Mouse (Mus musculus) stomach, embryonic 15.5 days (tissue): ENCODE results near the gene Ldb2. TPM values are rescaled to one million over a fixed set of nuclear protein-coding genes. Genes with fewer than 3 reads are reported as not detected.

Experiments
- ATAC-seq: fragments of 200-750 bp; cut with Nextera tagmentation; 2 replicates; pipeline ENCODE4 v1.8.0; 2017; ENCODE audit warnings: low read depth, moderate number of reproducible peaks, moderate TSS enrichment; ENCODE audit not compliant: insufficient read depth, low FRiP score
- H3K27ac ChIP-seq: fragments of 300-500 bp; sonication (generic); 2 replicates; pipeline ENCODE4 v1.5.1; 2015; ENCODE audit warnings: mild to moderate bottlenecking, inconsistent platforms
- H3K27me3 ChIP-seq: fragments of 300-500 bp; sonication (generic); replicated peaks from 2 replicates; pipeline ENCODE4 v1.6.1; 2015; ENCODE audit warnings: inconsistent platforms
- H3K36me3 ChIP-seq: fragments of 300-500 bp; sonication (generic); 2 replicates; pipeline ENCODE4 v1.6.1; 2015; ENCODE audit warnings: inconsistent platforms
- H3K4me1 ChIP-seq: fragments of 300-500 bp; sonication (generic); 2 replicates; pipeline ENCODE4 v1.6.1; 2015; ENCODE audit warnings: inconsistent platforms
- H3K4me2 ChIP-seq: fragments of 300-500 bp; sonication (generic); 2 replicates; pipeline ENCODE4 v1.6.1; 2015; ENCODE audit warnings: mild to moderate bottlenecking, inconsistent platforms
- H3K4me3 ChIP-seq: fragments of 300-500 bp; sonication (generic); replicated peaks from 2 replicates; pipeline ENCODE4 v1.5.1; 2015; ENCODE audit warnings: inconsistent platforms
- H3K9ac ChIP-seq: fragments of 300-500 bp; sonication (generic); 2 replicates; pipeline ENCODE4 v1.6.1; 2015; ENCODE audit warnings: inconsistent platforms
- H3K9me3 ChIP-seq: fragments of 300-500 bp; sonication (generic); 2 replicates; pipeline ENCODE4 v1.6.1; 2016; ENCODE audit warnings: inconsistent platforms
- WGBS: fragments of 180-500 bp; shearing (Covaris S2); methylation state at CpG from one replicate; pipeline ENCODE4 v1.1.7; 2015; 5-methylcytosine and 5-hydroxymethylcytosine counted together
- polyA plus RNA-seq: library from polyadenylated mRNA; unstranded; fragments of >200 nt; fragmentation: Nextera tagmentation; extraction: Ambion mirVana; gene quantifications from 2 replicates; pipeline ENCODE4 v1.2.1, GENCODE M21; 2015

Ldb2 gene
- polyA plus RNA-seq, 1 experiment from 2014 or later = 41.4 TPM

DNA sequence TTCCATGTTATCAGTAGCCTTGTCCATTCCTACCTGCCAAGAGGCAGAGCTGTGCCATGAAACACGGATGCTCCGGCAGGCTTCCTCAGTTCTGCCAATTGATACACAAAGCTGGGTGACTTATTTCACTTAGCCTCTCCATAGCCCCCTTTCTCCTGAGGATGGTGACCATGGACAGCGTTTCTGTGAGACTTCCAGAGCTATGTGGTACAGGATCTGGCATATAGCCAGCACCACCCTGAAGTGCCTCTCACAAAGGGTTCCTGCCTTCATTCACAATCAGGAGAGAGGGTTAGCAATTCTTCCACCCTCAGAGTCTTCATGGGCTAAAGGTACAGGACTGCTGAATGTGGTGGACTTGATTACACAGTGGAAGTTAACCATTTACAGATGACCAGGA lies 270.0 kb downstream of the Ldb2 start:
- no peak for ATAC-seq
- no peak overlapping the region for H3K4me2 ChIP-seq
- no peaks in the 10 kb centered on the region for H3K36me3 ChIP-seq
- H3K27me3 ChIP-seq = no peaks in the 10 kb centered on the region
- no peak overlapping the region for H3K4me3 ChIP-seq
- H3K9me3 ChIP-seq = no peaks in the 10 kb centered on the region
- WGBS = 65% methylated on average over 3 of the region's 3 CpGs
- no peak overlapping the region for H3K27ac ChIP-seq
- no peaks in the 10 kb centered on the region for H3K4me1 ChIP-seq
- no peak overlapping the region for H3K9ac ChIP-seq

DNA sequence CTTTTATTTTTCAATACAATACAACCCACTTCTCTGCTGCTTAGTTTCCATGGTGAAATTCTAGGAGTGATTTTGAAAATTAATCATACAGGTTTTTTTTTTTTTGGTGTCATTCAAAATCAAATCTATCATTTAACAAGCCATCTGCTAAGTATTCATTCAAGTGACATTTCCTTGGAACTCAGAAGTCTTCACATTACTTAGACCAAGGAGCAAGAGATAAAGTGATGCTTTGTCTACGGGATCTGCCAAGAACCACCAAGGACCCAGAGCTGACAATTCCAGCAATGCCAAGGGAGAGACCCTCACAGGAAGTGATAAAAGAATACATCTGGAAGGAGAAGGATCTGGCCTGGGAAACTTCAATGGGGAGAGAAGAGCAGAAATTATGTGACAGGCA lies 270.5 kb downstream of the Ldb2 start:
- Histone ChIP-seq H3K27me3 (no peaks in the 10 kb centered on the region), H3K4me1 (no peaks in the 10 kb centered on the region), H3K9me3 (no peaks in the 10 kb centered on the region), H3K4me2 (no peak overlapping the region), H3K36me3 (no peaks in the 10 kb centered on the region), H3K4me3 (no peak overlapping the region), H3K9ac (no peak overlapping the region), H3K27ac (no peak overlapping the region)
- WGBS = 66% methylated on average over 1 of the region's 1 CpGs
- no peak for ATAC-seq

DNA sequence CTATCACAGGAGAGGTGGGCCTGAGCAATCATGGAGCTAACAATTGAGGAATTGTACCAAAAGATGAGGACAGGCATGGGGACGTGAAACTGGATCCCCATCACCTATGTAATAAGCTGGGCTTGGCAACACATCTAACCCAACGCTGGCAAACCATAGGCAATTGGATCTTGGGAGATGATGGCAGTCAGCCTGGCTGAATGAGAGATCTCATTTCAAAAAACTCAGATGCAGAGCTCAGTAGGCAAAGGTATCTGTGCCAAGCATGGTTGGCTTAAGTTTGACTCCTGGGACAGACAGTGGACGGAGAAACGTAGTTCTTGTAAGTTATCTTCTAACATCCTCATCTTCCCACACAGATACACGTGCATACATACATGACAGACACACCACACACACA lies 294.3 kb downstream of the Ldb2 start:
- no peaks in the 10 kb centered on the region for H3K9me3 ChIP-seq
- no peak overlapping the region for H3K4me3 ChIP-seq
- WGBS = 84% methylated on average over 5 of the region's 5 CpGs
- H3K27ac ChIP-seq = no peak overlapping the region
- ATAC-seq = no peak
- H3K9ac ChIP-seq = no peak overlapping the region
- no peaks in the 10 kb centered on the region for H3K27me3 ChIP-seq
- H3K36me3 ChIP-seq = no peaks in the 10 kb centered on the region
- no peak overlapping the region for H3K4me2 ChIP-seq
- no peaks in the 10 kb centered on the region for H3K4me1 ChIP-seq

DNA sequence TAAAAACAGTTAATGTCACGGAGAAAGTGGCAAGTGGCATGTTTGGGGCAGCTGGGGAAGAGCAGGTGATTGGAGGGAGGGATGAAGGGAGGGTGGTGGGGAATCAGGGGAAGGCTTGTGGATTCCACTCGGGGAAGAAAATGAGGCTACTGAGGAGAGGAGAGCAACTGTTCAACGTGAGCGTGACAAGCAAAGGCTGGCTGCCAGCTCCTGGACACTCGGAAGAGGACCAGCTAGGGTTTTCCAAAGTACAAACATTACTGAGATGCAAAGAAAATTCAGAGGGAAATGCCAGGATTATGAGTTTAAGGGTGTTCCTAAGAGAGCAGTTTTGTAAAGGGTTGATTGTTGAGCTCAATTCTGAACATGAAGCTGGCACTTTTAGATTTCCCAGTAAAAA lies 294.7 kb downstream of the Ldb2 start:
- no peak for ATAC-seq
- no peaks in the 10 kb centered on the region for H3K9me3 ChIP-seq
- WGBS = 62% methylated on average over 5 of the region's 5 CpGs
- H3K4me2 ChIP-seq = no peak overlapping the region
- H3K4me3 ChIP-seq = no peak overlapping the region
- H3K36me3 ChIP-seq = no peaks in the 10 kb centered on the region
- no peak overlapping the region for H3K9ac ChIP-seq
- H3K27ac ChIP-seq = no peak overlapping the region
- no peaks in the 10 kb centered on the region for H3K4me1 ChIP-seq
- no peaks in the 10 kb centered on the region for H3K27me3 ChIP-seq

DNA sequence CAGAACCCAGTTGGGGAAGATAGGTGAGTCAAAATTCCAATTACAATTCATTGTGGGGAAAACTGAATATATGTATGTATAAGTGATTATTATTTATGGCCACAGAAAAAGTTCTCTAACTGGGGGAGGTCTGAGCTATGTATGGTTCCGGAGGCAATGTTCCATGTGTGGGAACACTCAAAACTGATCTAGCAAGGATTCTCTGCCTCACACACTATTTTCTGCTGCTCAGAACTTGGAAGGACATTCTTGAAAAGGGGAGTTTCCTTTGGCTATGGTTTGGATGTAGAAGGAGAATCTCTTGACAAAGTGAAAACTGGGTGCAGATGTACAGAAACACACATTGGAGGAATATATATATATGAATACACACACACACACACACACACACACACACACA lies 301.3 kb downstream of the Ldb2 start:
- Histone ChIP-seq H3K36me3 (no peaks in the 10 kb centered on the region), H3K27ac (no peak overlapping the region), H3K27me3 (no peaks in the 10 kb centered on the region), H3K4me2 (no peak overlapping the region), H3K9ac (no peak overlapping the region), H3K4me1 (no peaks in the 10 kb centered on the region), H3K9me3 (no peaks in the 10 kb centered on the region), H3K4me3 (no peak overlapping the region)
- 91% methylated on average over 1 of the region's 1 CpGs for WGBS
- ATAC-seq = no peak

DNA sequence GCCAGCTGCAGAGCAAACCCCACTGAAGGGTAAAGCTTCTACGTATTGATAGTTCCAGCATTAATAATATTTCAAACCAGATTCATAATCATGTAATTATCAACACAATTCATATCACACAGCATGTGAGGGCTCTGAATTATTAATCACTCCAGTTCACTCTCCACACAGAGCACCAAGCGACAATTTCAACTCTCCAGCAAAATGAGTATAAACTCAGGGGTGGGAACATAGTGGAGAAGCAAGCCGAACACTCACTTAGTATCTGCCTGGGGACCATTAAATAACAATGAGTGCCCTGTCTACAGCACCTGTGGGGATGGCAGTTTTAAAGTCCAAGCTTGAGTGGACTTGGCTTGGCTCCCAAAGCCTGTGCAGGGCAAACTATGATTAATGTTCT lies 302.6 kb downstream of the Ldb2 start:
- Histone ChIP-seq H3K27me3 (no peaks in the 10 kb centered on the region), H3K4me1 (no peaks in the 10 kb centered on the region), H3K36me3 (no peaks in the 10 kb centered on the region), H3K27ac (no peak overlapping the region), H3K9ac (no peak overlapping the region), H3K9me3 (no peaks in the 10 kb centered on the region), H3K4me2 (no peak overlapping the region), H3K4me3 (no peak overlapping the region)
- ATAC-seq = no peak
- 86% methylated on average over 3 of the region's 3 CpGs for WGBS

DNA sequence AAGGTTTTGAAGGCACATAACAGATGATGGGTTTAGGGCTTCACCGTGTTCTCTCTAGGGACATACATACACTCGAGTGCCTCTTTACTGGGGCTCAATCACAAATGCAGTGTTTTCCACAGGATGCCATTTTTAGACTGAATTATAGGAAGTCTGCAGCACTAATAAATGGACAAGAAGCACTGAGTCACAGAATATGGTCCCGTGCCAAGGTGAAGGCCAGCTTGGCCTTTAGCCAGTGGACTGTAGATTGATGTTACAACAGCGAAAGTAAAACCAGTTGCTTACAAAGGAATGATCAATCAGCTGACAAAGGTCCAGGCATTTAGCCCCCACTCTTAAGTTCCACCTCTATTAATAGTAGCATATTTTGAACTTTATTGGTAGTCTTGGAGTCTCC lies 304.4 kb downstream of the Ldb2 start:
- Histone ChIP-seq H3K4me1 (no peaks in the 10 kb centered on the region), H3K9ac (no peak overlapping the region), H3K36me3 (no peaks in the 10 kb centered on the region), H3K4me2 (no peak overlapping the region), H3K27me3 (no peaks in the 10 kb centered on the region), H3K4me3 (no peak overlapping the region), H3K9me3 (no peaks in the 10 kb centered on the region), H3K27ac (no peak overlapping the region)
- 36% methylated on average over 4 of the region's 4 CpGs for WGBS
- no peak for ATAC-seq

DNA sequence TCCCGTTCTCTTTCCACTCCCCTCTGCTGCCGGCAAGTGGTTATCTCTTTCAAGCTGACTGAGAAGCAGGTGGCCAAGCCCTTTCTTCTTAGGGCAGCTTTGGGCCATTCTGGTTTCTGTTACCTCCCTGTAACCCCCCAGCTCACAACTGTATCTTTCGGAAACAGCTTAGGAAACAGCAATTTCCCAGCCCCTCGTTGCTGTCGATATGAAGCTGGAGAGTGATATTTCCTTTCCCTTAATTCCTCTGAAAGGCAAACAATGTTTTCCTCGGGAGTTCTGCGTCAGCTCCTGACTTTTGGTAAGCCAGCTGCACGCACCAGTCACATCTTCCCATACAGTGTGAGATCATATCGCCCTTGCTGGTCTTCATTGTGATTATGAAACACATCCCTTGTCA lies 305.3 kb downstream of the Ldb2 start:
- no peaks in the 10 kb centered on the region for H3K4me1 ChIP-seq
- no peaks in the 10 kb centered on the region for H3K36me3 ChIP-seq
- H3K27me3 ChIP-seq = no peaks in the 10 kb centered on the region
- H3K4me3 ChIP-seq = no peak overlapping the region
- no peak for ATAC-seq
- H3K9ac ChIP-seq = no peak overlapping the region
- 45% methylated on average over 9 of the region's 9 CpGs for WGBS
- no peaks in the 10 kb centered on the region for H3K9me3 ChIP-seq
- H3K4me2 ChIP-seq = no peak overlapping the region
- H3K27ac ChIP-seq = no peak overlapping the region

DNA sequence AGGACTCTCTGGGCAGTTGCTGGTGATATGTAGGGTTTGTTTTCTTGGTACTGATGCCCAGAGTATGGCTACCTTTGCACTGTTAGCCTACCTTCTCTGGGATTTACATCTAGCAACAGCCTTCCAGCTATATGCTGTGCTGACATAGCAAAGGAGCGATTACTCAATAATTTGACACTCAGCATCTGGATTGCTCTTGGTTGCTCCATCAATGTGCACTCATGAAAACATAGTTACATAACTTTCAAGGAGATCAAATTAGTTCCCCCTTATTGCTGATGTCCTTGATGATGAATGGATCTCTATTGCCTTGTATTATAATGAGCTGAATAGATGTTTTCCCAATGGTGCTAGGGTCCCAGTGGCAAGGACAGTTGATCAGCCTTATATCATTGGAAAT lies 308.0 kb downstream of the Ldb2 start:
- no peak for ATAC-seq
- 81% methylated on average over 1 of the region's 1 CpGs for WGBS

DNA sequence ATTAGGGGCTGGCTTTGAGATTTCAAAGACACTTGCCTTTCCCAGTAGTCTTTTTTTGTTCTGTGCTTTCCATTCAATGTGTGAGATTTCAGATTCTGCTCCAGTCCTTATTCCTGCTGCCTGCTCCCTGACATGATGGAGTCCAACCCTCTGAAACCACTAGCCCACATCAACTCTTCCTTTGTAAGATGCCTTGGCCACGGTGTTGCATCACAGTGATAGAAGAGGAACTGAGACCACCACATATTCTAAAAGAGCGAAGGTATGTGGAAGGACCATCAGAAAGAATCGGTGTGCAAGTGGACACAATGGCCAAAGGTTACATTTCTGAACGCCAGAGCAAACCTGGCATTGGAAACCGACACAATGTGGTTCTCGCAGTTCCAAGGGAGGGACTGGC lies 309.0 kb downstream of the Ldb2 start:
- Histone ChIP-seq H3K27ac (no peak overlapping the region), H3K9ac (no peak overlapping the region), H3K4me1 (no peaks in the 10 kb centered on the region), H3K4me3 (no peak overlapping the region), H3K27me3 (no peaks in the 10 kb centered on the region), H3K36me3 (no peaks in the 10 kb centered on the region), H3K4me2 (no peak overlapping the region), H3K9me3 (no peaks in the 10 kb centered on the region)
- ATAC-seq = no peak
- whole genome bisulfite sequencing = 92% methylated on average over 6 of the region's 6 CpGs

More for the DNA sequence above, 308.0 kb downstream of the Ldb2 start:
- no peak overlapping the region for H3K27ac ChIP-seq
- no peaks in the 10 kb centered on the region for H3K9me3 ChIP-seq
- H3K4me2 ChIP-seq = no peak overlapping the region
- no peaks in the 10 kb centered on the region for H3K4me1 ChIP-seq
- no peaks in the 10 kb centered on the region for H3K36me3 ChIP-seq
- no peak overlapping the region for H3K9ac ChIP-seq
- H3K4me3 ChIP-seq = no peak overlapping the region
- H3K27me3 ChIP-seq = no peaks in the 10 kb centered on the region

DNA sequence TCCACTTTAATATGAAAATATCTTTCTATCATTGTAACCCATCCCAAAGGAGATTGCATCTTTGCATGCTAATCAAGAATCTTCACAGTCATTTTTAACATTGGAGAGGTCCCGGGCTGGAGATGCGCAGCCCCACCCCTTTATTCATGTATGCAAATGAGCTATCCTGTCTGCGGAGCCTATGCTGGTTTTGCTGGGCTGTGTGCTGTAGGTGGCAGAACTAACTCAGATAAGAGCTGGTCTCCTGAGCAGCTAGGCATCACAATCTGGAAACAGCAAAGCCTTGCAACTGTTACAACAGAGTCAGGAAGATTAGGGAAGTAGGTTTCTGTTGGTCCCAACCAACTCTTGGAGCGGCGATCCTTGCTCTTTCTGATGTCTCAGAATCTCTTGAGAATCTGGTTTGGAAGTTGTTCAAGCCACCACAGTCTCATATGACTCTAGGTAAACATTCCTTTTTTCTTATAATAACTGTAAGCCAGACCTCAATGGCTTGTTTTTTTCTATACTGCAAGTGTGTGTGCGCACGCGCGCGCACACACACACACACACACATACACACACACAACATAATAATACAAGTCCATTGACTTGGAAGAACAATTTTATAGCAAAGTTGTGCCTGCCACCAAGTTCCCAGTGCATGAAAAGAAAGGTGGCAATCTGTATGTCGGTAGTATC lies 315.9 kb downstream of the Ldb2 start:
- no peaks in the 10 kb centered on the region for H3K4me1 ChIP-seq

DNA sequence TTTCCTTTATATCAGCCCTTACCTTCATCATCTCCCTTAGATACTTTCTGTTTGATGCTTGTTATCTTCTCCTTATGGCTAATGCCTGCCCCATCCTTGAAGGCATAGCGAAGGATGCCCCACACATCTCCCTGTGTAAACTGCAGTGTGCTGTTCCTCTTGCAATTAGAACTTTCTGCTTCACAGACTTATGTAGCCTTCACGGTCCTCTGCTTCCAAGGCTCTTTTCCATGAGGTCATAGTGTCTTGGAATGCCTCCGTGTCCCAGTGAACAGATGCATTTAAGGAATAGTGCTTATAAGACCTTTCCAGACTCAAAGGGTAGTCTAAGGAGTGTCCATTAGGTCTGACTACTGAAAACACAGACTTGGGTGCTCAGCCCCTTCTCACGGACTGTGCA lies 318.1 kb downstream of the Ldb2 start:
- Histone ChIP-seq H3K9ac (no peak overlapping the region), H3K4me3 (no peak overlapping the region), H3K9me3 (no peaks in the 10 kb centered on the region), H3K4me2 (no peak overlapping the region), H3K36me3 (no peaks in the 10 kb centered on the region), H3K27me3 (no peaks in the 10 kb centered on the region), H3K27ac (no peak overlapping the region), H3K4me1 (no peaks in the 10 kb centered on the region)
- ATAC-seq = no peak
- whole genome bisulfite sequencing = 74% methylated on average over 4 of the region's 4 CpGs

More for the DNA sequence above, 315.9 kb downstream of the Ldb2 start:
- Histone ChIP-seq H3K9ac (no peak overlapping the region), H3K9me3 (no peaks in the 10 kb centered on the region), H3K27ac (no peak overlapping the region), H3K4me2 (no peak overlapping the region), H3K4me3 (no peak overlapping the region), H3K27me3 (no peaks in the 10 kb centered on the region), H3K36me3 (no peaks in the 10 kb centered on the region)
- 68% methylated on average over 11 of the region's 11 CpGs for WGBS
- ATAC-seq = no peak; the same call in 1 of the 2 replicates

DNA sequence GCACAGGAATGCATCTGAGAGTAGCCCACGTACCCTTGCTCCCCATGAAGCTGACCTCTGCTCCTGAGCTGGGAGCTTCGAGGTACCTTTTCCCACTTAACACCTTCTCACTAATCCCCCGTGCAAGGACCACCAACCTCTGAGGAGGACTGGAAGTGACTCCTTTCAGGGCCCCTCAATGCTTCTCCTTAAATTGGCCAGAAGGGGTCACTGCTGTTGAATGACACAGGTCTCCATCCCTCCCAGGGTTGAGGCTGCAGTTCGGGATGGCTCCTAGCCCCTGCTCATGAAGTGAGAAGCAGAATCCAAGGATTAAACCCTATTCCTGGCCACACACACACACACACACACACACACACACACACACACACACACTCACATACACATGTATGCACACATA lies 323.1 kb downstream of the Ldb2 start:
- H3K4me2 ChIP-seq = no peak overlapping the region
- H3K9ac ChIP-seq = no peak overlapping the region
- no peak for ATAC-seq
- 34% methylated on average over 4 of the region's 4 CpGs for WGBS
- H3K27me3 ChIP-seq = no peaks in the 10 kb centered on the region
- H3K4me3 ChIP-seq = no peak overlapping the region
- no peak overlapping the region for H3K27ac ChIP-seq
- no peaks in the 10 kb centered on the region for H3K36me3 ChIP-seq
- no peaks in the 10 kb centered on the region for H3K9me3 ChIP-seq
- H3K4me1 ChIP-seq = no peaks in the 10 kb centered on the region
